Mouse (Mus musculus) CH12.LX (cell line): ENCODE data around the gene Bicc1.

ENCODE experiments used
- CTCF ChIP-seq, 2 experiments: IDR thresholded peaks in 1 of 2; conservative IDR thresholded peaks in 1 of 2; 2 replicates each; pipeline ENCODE4 v1.5.1; 2011 to 2012; ENCODE audit warnings: low read depth in 2 of 2, low read length in 2 of 2, improper control_type of control experiment in 1 of 2, inconsistent platforms in 1 of 2, mild to moderate bottlenecking in 1 of 2, moderate library complexity in 1 of 2
- GABPA ChIP-seq: IDR thresholded peaks from 2 replicates; pipeline ENCODE4 v1.6.1; 2012; ENCODE audit warnings: low read depth, low read length, improper control_type of control experiment, inconsistent platforms; ENCODE audit not compliant: insufficient replicate concordance
- NELFE ChIP-seq: IDR thresholded peaks from 2 replicates; pipeline ENCODE4 v1.6.1; 2011; ENCODE audit warnings: low read depth, low read length, improper control_type of control experiment
- TBP ChIP-seq: conservative IDR thresholded peaks from 2 replicates; pipeline ENCODE4 v1.6.1; 2011; ENCODE audit warnings: low read depth, low read length, improper control_type of control experiment
- USF2 ChIP-seq: conservative IDR thresholded peaks from 2 replicates; pipeline ENCODE4 v1.6.1; 2011; ENCODE audit warnings: low read depth, low read length, improper control_type of control experiment

- no peak for TF ChIP-seq CTCF (conservative IDR thresholded peaks at IDR 0.05 in 1 of 2, IDR thresholded peaks at IDR 0.05 in 1 of 2; ENCODE audit: low read depth in 2 of 2, low read length in 2 of 2)
- no peak for TF ChIP-seq GABPA
- TF ChIP-seq TBP, result no peak
- TF ChIP-seq USF2, result no peak
- TF ChIP-seq NELFE, result no peak
Measured at GRCm38 (mm10) chr10:70971156-70971555, 188.3 kb downstream of the Bicc1 start.
